Mouse (Mus musculus): ENCODE results near the gene Wdr43. TPM values are rescaled to one million over a fixed set of nuclear protein-coding genes. Genes with fewer than 3 reads are reported as not detected.

The Wdr43 gene
- total RNA-seq, 2 experiments from 2014 or later = 44.9 to 45.3 TPM

DNA sequence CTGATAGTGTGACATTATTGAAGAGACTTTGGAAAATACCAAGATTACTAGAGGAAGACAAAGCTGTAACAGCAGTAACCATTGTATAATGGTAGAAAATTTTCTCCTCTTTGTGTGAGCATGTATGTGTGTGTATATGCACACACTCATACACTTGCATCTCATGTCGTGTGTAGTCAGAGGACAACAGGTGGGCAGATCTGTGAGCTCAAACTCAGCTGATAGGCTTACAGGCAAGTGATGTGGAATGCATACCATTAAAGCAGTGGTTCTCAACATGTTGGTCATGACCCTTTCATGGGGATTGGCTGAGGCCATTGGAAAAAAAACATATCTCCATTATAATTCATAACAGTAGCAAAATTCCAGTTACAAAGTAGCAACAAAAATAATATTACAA, 44.7 kb downstream of the Wdr43 start:
- no peak for ATAC-seq (replicated peaks; ENCODE audit: low FRiP score, poor library complexity, severe bottlenecking)

DNA sequence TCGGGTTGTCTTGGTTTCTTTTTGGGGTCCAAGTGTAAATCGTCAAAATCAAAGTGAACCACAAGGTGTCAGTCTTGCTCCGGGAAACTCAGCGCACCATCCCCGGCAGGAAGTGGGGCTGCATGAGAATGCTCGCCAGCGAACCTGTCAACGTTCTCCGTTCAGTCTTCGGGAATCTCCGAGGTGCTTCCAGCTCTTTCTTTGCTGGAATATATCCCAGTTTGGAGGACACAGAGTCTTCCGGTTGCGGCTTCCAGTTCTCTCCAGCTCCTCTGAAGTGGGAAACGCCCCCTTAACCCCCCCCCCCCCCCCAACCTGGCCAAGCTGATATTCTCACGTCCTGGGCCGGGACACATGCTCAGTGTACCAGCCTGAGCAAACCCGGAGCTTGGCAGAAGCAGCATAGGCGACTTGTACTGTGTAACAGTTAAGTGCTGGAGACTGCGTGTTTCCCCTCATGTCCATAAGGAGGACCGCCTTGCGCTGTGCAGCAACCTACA, 47.1 kb downstream of the Wdr43 start:
- ATAC-seq (replicated peaks; ENCODE audit: low FRiP score, poor library complexity, severe bottlenecking) = no peak

DNA sequence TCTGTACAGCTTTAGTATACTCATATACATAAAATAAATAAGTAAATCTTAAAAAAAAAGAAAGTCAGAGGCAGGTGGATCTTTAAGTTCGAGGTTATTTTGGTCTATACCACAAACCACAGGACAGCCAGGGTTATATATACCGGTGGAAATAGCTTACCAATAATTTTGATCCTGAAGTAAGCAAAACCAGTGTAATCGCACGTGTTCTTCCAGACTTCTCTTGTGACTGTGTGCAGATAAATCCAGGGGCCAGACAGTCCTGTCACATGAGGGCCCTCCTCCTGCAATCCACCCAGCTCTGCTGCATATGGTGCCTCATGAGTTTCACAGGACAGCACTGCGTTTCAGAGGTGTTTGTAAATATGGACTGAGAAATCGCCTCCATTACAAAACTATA, 47.8 kb downstream of the Wdr43 start:
- no peak for ATAC-seq (replicated peaks; ENCODE audit: low FRiP score, poor library complexity, severe bottlenecking)

DNA sequence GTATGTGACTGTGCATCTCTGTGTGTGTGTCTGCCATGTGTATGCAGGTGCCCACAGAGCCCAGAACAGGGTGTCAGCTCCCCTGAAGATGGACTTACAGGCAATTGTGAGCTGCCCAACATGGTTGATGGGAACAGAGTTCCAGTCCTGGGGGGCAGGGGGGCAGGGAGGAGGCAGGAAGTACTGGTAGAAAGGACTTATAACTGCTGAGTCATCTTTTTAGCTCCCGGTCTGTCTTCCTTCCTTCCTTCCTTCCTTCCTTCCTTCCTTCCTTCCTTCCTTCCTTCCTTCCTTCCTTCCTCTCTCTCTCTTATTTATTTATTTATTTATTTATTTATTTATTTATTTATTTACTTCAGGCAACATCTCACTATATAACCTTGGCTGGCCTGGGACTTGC, 48.5 kb downstream of the Wdr43 start:
- no peak for ATAC-seq (replicated peaks; ENCODE audit: low FRiP score, poor library complexity, severe bottlenecking)

DNA sequence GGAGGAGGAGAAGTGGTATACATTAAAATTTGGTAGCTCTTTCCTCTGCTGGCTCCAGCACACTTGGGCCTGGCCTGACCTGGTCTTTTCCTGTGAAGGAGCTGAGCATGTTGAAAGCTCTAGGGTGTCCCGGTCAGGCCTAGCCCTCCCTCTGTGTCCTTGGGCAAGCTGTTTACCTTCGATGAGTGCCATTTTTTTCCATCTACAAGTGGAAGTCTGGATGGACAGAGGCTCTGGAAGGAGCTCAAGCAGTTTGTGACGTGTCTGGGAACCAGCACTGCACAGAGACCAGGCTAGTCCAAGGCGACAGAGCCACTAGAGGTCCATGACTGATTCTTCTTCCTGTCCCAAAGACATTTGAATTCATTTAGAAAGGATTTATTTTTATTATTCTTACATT, 49.5 kb downstream of the Wdr43 start:
- no peak for ATAC-seq (replicated peaks; ENCODE audit: low FRiP score, poor library complexity, severe bottlenecking)

DNA sequence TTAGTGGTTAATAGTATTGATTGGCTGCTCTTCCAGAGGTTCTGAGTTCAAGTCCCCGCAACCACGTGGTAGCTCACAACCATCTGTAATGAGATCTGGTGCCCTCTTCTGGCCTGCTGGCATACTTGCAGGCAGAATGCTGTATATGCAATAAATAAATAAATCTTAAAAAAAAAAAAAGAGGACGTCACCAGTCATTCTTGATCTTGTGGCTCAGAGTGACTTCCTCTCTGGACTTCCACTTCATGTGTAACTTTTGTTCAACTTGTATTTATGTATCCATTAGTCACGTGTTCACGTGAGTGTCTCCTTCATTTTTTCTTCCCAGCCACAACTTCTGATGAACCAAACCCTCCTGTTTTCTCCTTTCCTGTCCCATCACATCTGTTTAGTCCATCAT, 53.8 kb downstream of the Wdr43 start:
- ATAC-seq (replicated peaks; ENCODE audit: low FRiP score, poor library complexity, severe bottlenecking) = no peak

DNA sequence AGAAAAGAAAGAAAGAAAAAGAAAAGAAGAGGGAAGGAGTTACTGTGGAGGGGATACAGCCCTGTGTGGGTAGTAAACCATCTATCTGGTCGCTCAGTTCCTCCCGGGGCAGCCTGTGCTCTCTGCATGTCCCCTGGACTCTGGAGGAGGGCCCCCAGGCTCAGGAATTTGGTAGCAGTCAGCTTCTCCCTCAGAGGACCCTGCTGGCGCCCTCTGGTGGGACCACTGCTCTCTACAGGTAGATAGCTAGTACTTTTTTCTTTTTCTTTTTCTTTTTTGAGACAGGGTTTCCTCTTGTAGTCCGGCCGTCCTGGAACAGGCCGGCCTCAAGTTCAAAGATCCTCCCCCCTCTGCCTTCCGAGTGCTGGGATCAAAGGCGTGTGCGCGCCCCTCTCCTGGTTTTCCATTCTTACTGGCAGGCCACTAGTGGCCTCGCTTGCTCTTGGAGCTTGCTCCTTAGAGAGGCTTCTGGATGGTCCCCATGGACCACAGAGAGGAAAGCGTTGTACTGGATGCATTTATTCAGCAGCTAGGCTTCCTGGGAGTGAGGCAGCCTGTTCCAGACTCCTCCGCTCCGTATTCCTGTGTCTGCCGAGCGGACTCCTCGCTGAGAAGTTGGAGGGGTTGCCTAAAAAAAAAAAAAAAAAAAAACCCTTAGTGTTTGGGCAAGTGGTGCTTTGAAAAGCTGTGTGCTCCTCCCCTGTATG, 56.3 kb downstream of the Wdr43 start:
- ATAC-seq (replicated peaks; ENCODE audit: low FRiP score, poor library complexity, severe bottlenecking) = no peak

DNA sequence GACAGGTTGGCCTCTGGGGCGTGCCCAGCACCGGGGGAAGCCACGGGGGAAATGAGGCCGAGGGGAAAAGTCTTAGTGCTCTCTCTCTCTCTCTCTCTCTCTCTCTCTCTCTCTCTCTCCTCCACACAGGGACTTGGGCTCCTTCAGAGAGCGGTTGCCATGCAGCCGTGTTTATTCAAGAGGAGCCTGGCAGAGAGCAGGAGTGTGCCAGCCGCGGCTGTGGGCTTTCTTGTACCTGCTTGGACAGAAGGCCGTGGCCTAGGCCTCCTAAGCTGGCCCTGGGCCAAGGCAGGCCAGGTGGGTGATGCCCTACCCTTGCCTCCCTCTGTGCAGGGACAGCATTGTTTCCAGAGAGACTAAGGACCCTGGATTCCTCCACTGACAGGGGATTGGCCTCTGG, 57.4 kb downstream of the Wdr43 start, which contains the start of gene Togaram2:
Gene Togaram2, plus strand, starts transcription at position 170 of the 400 bp plus-strand sequence.
- no peak for ATAC-seq (replicated peaks; ENCODE audit: low FRiP score, poor library complexity, severe bottlenecking)

DNA sequence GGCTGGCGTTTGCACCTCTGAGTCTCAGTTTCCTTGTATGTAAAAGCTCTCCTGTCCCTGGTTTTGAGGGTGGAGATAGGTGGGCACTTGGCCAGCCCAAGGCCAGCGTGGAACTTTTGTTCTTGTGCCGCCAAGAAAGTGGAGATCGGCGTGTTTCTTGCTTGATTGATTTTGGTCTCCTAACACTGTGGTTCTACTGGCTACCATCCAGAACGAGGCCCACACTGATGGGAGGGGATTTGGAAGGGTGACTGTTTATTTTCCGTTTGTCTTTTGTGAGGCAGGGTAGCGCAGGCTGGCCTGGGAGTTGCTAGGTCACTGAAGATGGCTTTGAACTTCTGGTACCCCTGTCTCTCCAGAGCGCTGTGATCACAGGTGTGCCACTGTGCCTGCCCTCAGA, 58.2 kb downstream of the Wdr43 start:
- ATAC-seq (replicated peaks; ENCODE audit: low FRiP score, poor library complexity, severe bottlenecking) = no peak

DNA sequence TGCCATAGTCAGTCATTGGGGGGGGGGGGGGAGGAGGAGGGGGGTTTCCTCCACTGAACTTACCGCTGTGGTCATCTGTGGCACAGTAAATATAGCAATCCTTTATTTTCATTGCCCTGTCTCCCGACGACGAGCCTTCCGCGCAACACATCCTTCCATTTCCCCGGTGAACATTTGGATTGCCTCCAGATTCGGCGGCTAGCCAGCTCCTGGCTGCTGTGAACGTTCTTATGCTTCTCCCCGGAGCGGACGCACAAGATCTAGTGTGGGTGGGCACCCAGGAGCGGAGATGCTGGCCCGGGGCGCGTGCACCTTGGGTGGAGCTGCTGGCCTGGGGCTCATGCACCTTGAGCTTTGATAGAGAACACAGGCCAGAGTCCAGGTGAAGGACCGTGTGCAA, 59.2 kb downstream of the Wdr43 start:
- ATAC-seq (replicated peaks; ENCODE audit: low FRiP score, poor library complexity, severe bottlenecking) = no peak

DNA sequence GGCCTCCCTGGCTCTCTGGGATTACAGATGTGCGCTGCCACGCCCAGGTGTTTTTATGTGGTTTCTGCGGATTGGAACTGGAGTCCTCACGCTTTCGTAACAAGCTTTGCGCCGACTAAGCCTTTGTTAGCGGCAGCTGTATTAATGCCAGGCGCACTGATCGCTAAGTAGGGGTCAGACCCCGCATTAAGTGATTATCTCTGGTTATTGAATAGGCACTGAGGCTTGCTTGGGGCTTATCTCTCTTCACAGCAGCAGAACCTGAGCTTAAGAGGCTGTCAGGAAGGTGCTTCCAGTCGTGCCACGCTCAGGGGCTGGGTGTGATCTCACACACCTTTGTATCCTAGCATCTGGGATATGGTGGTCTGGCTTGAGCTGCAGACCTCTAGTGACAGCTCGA, 66.0 kb downstream of the Wdr43 start:
- ATAC-seq (replicated peaks; ENCODE audit: low FRiP score, poor library complexity, severe bottlenecking) = no peak

DNA sequence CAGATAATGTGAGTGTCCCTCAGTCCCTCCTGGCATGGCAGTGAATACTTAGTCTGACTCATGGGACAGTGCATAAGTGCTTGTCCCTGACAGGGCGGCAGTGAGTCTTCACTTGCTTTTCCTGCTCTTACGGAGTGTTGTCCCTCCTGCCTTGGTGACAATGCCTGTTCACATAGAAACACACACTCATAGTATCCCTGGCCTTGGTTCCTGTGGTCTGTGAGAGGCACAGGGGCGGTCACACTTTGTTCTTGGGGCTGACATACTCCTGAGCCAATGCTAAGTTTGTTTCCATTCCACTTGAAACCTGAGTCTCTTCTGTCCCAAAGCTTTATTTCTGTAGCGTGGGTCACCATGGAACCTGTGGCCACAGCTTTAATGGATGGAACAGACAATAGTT, 66.7 kb downstream of the Wdr43 start:
- no peak for ATAC-seq (replicated peaks; ENCODE audit: low FRiP score, poor library complexity, severe bottlenecking)

DNA sequence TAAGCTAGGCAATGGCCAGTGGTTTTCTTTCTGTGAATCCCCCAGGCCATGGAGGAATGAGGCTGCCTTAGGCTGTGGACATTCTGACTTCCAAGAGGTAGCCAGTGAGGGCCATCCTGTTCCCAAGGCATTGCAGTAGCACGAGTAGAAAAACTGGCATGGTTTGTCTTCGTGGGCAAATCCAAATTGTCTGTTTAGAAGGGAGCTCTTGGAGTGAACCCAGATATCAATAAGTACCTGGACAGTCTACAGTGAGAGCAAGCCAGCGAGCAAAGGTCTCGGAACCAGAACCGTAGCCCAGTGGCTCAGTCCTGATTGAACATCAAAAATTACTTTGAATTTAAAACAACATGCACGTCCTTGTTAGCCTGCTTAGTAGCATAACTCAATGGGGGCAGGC, 67.6 kb downstream of the Wdr43 start:
- no peak for ATAC-seq (replicated peaks; ENCODE audit: low FRiP score, poor library complexity, severe bottlenecking)

DNA sequence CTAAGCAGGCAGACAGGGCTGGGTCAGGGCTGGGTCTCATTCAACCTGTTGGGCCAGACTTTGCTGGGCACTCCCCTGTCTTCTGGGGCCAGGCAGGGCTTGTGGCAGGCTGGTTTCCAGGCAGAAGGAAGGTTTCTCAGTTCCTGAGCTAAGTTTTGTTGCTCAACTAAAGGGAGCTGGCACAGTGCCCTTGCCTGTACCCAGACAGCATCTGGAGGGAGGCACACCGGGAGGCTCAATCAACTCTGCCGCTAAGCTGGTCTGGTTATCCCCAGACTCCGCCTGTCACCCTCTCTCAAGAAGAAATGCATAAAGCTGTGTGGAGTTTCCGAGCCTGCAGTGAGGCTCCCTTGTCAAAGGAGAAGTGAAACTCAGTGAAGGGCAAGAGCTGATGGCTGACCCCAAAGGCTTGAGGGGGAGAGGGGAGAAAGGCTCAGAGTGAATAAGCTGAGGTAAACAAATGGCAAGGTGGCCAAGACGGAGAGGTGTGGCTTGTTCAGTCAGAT, 68.5 kb downstream of the Wdr43 start:
- ATAC-seq (replicated peaks; ENCODE audit: low FRiP score, poor library complexity, severe bottlenecking) = no peak

DNA sequence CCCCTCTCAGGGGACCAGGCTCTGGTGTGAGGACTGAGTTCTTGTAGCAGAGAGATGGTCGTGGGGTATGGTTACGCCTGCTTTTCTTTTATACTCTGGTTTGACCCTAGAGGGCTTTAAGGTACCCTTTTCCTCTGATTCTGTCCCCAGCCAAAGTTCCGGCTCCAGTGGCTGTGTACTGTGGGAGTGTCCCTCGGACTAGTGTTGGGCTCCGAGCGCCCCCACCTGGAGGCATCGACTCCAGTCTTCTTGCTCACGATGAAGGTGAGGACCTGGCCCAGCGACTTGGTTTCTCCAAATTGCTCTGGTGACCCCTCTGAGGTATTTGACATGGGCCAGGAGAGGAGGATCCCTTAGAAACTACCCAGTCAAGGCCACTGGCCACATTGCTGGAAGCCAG, 71.7 kb downstream of the Wdr43 start:
- no peak for ATAC-seq (replicated peaks; ENCODE audit: low FRiP score, poor library complexity, severe bottlenecking)

DNA sequence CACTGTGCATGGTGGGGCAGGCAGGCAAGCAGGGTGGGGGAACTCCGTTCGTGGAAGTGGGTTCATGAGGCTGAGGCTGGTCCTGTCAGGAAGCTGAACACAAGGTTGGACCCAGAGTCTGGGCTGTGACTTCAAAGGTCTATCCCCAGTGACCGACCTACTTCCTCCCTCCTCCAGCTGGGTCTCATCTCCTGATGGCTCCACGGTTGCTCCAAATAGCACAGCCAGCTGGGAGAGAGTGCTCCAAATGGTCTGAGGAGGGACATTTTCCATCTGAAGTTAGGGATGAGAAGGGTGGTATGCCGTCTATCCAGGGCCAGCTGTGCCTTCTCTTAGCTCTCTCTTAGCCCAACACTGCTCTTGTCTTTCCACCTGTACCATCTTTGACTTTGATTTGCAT, 74.2 kb downstream of the Wdr43 start:
- no peak for ATAC-seq (replicated peaks; ENCODE audit: low FRiP score, poor library complexity, severe bottlenecking)

DNA sequence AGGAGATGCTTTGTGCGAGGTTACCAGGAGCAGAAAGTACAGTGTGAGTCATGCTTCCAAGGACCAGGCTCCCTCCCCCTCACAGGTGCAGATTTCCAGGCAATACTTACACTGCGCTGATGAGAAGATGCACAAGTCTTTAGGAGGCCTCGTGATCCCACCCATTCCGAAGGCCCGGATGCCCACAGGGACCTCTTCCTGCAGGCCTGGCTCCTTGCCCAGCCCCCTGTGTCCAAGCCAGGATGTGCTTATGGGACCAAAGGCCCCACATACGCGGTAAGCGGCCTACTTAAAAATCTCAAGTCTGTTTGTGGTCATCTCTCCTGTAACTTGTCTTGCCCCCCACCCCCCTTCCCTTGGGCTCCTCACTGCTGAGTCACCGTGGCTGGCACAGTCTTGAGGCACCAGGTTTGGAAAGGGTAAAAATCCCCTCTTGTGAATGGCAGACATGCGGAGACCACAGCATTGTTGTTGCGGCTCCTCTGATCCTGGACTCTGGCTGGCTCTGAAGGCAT, 75.7 kb downstream of the Wdr43 start:
- ATAC-seq (replicated peaks; ENCODE audit: low FRiP score, poor library complexity, severe bottlenecking) = no peak

DNA sequence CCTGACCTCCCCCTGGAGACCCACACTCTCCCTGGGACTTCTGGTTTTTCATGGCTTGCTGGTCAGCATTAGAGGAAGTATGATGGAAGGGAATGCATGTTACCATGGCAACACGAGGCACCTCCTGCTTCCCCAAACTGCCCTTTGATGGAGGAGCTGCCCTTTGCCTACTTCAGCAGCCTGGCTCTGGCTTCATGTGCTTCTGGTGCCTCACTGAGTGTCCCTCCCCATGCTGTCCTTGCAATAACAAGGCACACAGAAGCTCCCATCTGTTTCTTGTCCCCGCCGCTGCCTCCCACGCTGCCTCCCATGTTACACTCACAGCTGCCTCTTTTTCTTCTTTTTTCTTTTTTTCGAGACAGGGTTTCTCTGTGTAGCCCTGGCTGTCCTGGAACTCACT, 77.6 kb downstream of the Wdr43 start:
- no peak for ATAC-seq (replicated peaks; ENCODE audit: low FRiP score, poor library complexity, severe bottlenecking)

DNA sequence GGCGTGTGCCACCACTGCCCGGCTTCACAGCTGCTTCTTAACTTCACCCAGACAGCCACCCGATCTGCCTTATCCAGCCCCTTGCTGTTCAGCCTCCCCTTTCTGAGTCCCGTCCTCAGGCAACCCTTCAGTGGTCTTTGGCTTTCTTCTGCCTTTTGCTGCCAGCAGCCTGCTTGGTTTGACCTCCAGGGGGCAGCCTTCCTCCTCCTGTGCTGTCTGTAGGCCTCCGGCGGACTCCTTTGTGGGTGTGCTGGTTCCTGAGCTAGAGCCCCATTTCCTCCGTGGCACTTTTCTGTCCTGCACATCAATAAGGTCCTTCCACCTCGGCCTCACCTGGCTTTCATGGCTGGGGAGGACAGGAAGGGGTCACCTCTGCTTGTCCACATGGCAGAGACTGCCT, 78.1 kb downstream of the Wdr43 start:
- no peak for ATAC-seq (replicated peaks; ENCODE audit: low FRiP score, poor library complexity, severe bottlenecking)

DNA sequence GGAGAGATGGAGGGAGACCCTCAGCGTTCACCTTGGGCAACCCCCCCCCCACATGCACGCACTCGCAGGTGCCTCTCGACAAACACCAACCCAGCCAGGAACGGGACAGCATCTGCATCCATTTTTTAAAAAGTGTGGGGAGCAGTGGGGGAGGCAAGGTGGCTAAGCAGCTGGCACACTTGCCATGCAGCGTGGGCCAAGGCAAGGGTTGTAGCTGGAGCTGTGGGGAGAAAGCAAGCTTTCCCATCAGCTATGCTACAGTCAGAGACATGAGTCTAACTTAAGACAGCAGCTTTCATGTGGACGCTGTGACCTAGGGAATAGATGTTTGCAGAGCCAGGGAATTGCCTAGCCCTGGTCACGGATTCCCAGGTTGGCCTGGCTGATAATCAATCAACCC, 79.5 kb downstream of the Wdr43 start:
- no peak for ATAC-seq (replicated peaks; ENCODE audit: low FRiP score, poor library complexity, severe bottlenecking)

DNA sequence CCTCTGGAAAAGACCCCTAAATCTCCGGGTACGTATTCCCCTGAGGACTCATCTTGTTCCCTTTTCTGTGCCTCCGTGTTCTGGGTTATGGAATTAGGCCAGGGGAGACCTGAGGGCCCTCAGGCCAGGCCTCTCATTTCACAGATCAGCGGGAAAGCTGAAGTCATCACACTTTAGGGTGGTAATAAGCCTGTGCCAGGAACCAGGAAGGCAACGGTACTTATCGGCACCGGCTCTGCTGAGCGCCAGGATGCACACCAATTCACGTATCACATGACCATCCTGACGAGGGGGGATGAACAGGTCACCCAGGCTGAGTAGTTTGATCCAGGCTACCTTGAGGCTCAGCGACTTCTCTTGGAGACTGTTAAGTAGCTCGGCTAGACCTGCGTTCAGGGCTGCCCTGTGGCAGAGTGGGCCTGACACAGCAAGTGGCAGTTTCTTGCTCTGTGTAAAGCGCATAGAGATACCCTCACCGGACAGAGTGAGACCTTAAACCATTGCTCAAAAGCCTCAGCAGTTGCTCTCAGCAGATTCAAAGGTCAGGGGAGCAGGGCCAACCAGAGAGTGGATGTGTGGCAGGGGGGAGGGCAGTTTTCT, 80.1 kb downstream of the Wdr43 start:
- ATAC-seq (replicated peaks; ENCODE audit: low FRiP score, poor library complexity, severe bottlenecking) = no peak
